Mouse (Mus musculus) midbrain, embryonic 13.5 days (tissue): ENCODE results near the gene Plin2. TPM values are rescaled to one million over a fixed set of nuclear protein-coding genes. Genes with fewer than 3 reads are reported as not detected.
"Not testable (repeated sequence)": the region's sequence is repeated elsewhere in the genome, so short reads cannot be mapped to it uniquely, and the experiment has no call there.

Experiments
- ATAC-seq: fragments of 200-750 bp; cut with Nextera tagmentation; 2 replicates; pipeline ENCODE4 v1.8.0; 2017; ENCODE audit warnings: mild to moderate bottlenecking, moderate TSS enrichment, moderate library complexity
- H3K27ac ChIP-seq: fragments of 300-500 bp; sonication (generic); 2 replicates; pipeline ENCODE4 v1.5.1; 2015; ENCODE audit warnings: inconsistent platforms, mild to moderate bottlenecking, moderate library complexity
- H3K27me3 ChIP-seq: fragments of 300-500 bp; sonication (generic); 2 replicates; pipeline ENCODE4 v1.6.1; 2015; ENCODE audit warnings: mild to moderate bottlenecking, inconsistent platforms
- H3K36me3 ChIP-seq: fragments of 300-500 bp; sonication (generic); 2 replicates; pipeline ENCODE4 v1.6.1; 2015; ENCODE audit warnings: mild to moderate bottlenecking, inconsistent platforms
- H3K4me1 ChIP-seq: fragments of 300-500 bp; sonication (generic); replicated peaks from 2 replicates; pipeline ENCODE4 v1.6.1; 2015; ENCODE audit warnings: inconsistent platforms
- H3K4me2 ChIP-seq: fragments of 300-500 bp; sonication (generic); replicated peaks from 2 replicates; pipeline ENCODE4 v1.6.1; 2015; ENCODE audit warnings: moderate library complexity, mild to moderate bottlenecking, inconsistent platforms
- H3K4me3 ChIP-seq: fragments of 300-500 bp; sonication (generic); replicated peaks from 2 replicates; pipeline ENCODE4 v1.5.1; 2015; ENCODE audit warnings: mild to moderate bottlenecking, inconsistent platforms
- H3K9ac ChIP-seq: fragments of 300-500 bp; sonication (generic); replicated peaks from 2 replicates; pipeline ENCODE4 v1.6.1; 2015; ENCODE audit warnings: mild to moderate bottlenecking, inconsistent platforms
- H3K9me3 ChIP-seq: fragments of 300-500 bp; sonication (generic); 2 replicates; pipeline ENCODE4 v1.6.1; 2016; ENCODE audit warnings: mild to moderate bottlenecking, inconsistent platforms
- WGBS: fragments of 180-500 bp; shearing (Covaris S2); methylation state at CpG from one replicate; pipeline ENCODE4 v1.1.7; 2015; 5-methylcytosine and 5-hydroxymethylcytosine counted together
- polyA plus RNA-seq: library from polyadenylated mRNA; unstranded; fragments of >200 nt; fragmentation: Nextera tagmentation; extraction: Ambion mirVana; gene quantifications from 2 replicates; pipeline ENCODE4 v1.2.1, GENCODE M21; 2015

The Plin2 gene
- polyA plus RNA-seq, 1 experiment from 2014 or later: 41.8 TPM

DNA sequence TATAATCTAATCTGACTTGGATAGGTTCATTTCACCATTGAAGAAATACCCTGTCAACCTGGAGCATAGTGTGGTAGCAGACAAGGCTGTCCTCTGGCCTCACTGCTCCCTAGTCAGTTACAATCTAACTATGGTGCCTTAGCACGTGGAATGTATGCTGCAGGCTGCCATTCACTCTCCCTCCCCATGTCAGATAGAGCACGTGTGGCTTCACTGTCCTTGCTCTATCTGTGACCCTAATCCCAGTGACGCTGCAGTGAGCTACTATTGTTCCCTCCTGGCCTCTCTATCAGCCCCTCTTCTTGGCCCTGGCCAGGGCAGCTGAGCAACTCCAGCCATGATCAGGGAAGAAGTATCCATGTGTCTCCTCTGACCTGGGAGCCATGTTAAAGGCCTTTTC is 11.6 kb upstream of the Plin2 start:
- no peaks in the 10 kb centered on the region for H3K9me3 ChIP-seq
- no peaks in the 10 kb centered on the region for H3K4me1 ChIP-seq
- H3K27me3 ChIP-seq: no peaks in the 10 kb centered on the region
- H3K4me2 ChIP-seq: no peak overlapping the region
- no peak overlapping the region for H3K4me3 ChIP-seq
- H3K27ac ChIP-seq: no peak overlapping the region
- no peak overlapping the region for H3K9ac ChIP-seq
- no peak for ATAC-seq
- WGBS: 29% methylated on average over 3 of the region's 3 CpGs
- no peaks in the 10 kb centered on the region for H3K36me3 ChIP-seq

- 87% methylated on average over 2 of the region's 2 CpGs for WGBS
- Histone ChIP-seq H3K4me3 (no peak overlapping the region), H3K27ac (no peak overlapping the region), H3K9ac (no peak overlapping the region), H3K9me3 (no peaks in the 10 kb centered on the region), H3K27me3 (no peaks in the 10 kb centered on the region), H3K4me2 (no peak overlapping the region), H3K36me3 (no peaks in the 10 kb centered on the region), H3K4me1 (no peaks in the 10 kb centered on the region)
- ATAC-seq: no peak
These were observed 9.8 kb upstream of the Plin2 start for GRCm38 (mm10) chr4:86679686-86680085.

GRCm38 (mm10) chr4:86676756-86677155 is 6.9 kb upstream of the Plin2 start:
- no peak overlapping the region for H3K4me2 ChIP-seq
- ATAC-seq: no peak
- H3K9me3 ChIP-seq: no peaks in the 10 kb centered on the region
- H3K9ac ChIP-seq: no peak overlapping the region
- H3K4me3 ChIP-seq: no peak overlapping the region
- no peaks in the 10 kb centered on the region for H3K4me1 ChIP-seq
- no peaks in the 10 kb centered on the region for H3K36me3 ChIP-seq
- H3K27ac ChIP-seq: no peak overlapping the region
- no peaks in the 10 kb centered on the region for H3K27me3 ChIP-seq

- not testable (repeated sequence) for H3K4me3 ChIP-seq, H3K27ac ChIP-seq, H3K4me1 ChIP-seq, H3K4me2 ChIP-seq, H3K9me3 ChIP-seq, H3K9ac ChIP-seq, ATAC-seq, H3K27me3 ChIP-seq, H3K36me3 ChIP-seq
These were observed 4.9 kb upstream of the Plin2 start for GRCm38 (mm10) chr4:86674739-86675138.

DNA sequence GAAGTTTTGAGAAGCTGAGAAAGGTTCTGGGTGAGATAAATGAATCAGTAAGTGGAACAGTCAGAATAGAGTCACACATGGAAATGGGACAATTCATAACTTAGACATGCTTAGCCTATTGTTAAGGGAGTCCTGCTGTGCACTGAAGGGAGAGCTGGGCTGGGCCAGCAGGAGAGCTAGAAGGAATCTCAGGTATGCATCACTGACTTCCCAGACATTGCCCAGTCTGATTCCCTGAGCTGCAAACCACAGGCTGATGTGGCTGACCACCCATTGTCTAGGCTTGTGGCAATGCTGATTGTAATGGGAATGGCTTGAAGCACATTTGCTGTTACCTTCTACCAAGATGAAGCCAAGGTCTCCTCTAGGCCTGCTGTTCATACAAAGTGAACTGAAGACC is 4.3 kb upstream of the Plin2 start:
- not testable (repeated sequence) for H3K4me3 ChIP-seq, H3K4me1 ChIP-seq, H3K4me2 ChIP-seq, H3K27ac ChIP-seq, H3K9ac ChIP-seq, H3K27me3 ChIP-seq, ATAC-seq, H3K36me3 ChIP-seq, H3K9me3 ChIP-seq

DNA sequence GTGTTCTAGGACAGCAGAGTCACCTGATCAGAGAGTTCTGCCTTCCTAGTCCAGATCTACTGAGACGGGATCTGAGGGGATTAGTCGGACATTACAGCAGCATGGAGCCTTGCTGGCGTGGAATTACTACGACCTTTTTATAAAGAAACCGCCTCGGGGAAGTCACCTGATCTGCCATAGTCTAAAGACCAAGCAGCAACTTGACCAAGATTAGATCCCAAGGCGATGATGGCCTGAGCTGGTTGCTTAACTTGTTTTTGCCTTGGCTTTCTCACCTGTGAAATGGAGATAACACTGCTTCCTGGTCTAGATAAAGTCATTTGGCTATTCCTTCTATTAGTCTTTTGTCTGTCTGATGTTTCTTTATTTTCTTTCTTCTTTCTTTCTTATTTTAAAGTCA is 2.6 kb upstream of the Plin2 start:
- no peaks in the 10 kb centered on the region for H3K36me3 ChIP-seq
- H3K4me2 ChIP-seq: no peak overlapping the region
- H3K9ac ChIP-seq: no peak overlapping the region
- no peak overlapping the region for H3K27ac ChIP-seq
- no peak for ATAC-seq
- no peak overlapping the region for H3K4me3 ChIP-seq
- peaks cover 17% of the 10 kb centered on the region; the same call in 1 of the 2 replicates for H3K4me1 ChIP-seq
- H3K9me3 ChIP-seq: no peaks in the 10 kb centered on the region
- WGBS: 66% methylated on average over 7 of the region's 7 CpGs
- H3K27me3 ChIP-seq: no peaks in the 10 kb centered on the region

GRCm38 (mm10) chr4:86671803-86672202 is 1.9 kb upstream of the Plin2 start:
- no peak for ATAC-seq
- Histone ChIP-seq H3K27me3 (no peaks in the 10 kb centered on the region), H3K4me2 (no peak overlapping the region), H3K27ac (no peak overlapping the region), H3K4me3 (no peak overlapping the region), H3K36me3 (no peaks in the 10 kb centered on the region), H3K9me3 (no peaks in the 10 kb centered on the region), H3K4me1 (peaks cover 17% of the 10 kb centered on the region; the same call in 1 of the 2 replicates), H3K9ac (no peak overlapping the region)
- WGBS: 65% methylated on average over 3 of the region's 3 CpGs

- Histone ChIP-seq H3K9me3 (no peaks in the 10 kb centered on the region), H3K36me3 (no peaks in the 10 kb centered on the region), H3K4me3 (no peak overlapping the region), H3K27me3 (no peaks in the 10 kb centered on the region), H3K4me2 (no peak overlapping the region), H3K9ac (no peak overlapping the region), H3K27ac (no peak overlapping the region), H3K4me1 (peaks cover 17% of the 10 kb centered on the region; the same call in 1 of the 2 replicates)
- 81% methylated on average over 8 of the region's 8 CpGs for WGBS
- no peak for ATAC-seq
These were observed 884 bp upstream of the Plin2 start for GRCm38 (mm10) chr4:86670582-86671306.

DNA sequence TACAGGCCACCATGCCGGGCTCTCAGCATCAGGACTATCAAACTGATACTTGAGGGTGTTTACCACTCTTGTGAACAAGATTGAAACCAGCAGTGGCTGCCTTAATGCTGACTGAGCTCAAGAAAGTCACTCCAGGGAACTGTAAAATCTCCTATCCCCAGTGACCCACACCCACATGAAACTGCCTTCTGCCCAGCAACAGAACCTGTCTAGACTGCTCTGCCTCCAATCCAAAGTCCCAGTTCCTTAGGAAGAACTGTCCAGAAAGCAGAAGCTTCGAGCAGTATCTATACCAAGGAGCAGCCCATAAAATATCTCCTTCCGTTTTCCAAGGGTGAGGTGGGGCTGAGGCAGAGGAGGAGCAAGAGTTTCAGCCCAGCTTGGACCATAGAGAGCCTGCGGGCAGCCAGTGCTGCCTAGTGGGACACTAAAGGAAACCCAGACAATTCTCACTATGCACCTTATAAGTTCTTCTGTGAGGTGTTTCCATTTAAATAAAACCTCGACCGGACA is 563 bp downstream of the Plin2 start:
- not testable (repeated sequence) for H3K27me3 ChIP-seq, H3K36me3 ChIP-seq, H3K27ac ChIP-seq, H3K9me3 ChIP-seq
- WGBS: 15% methylated on average over 6 of the region's 6 CpGs
- Histone ChIP-seq H3K9ac (peak overlapping the region; percentile 71; the same call in 1 of the 2 replicates), H3K4me3 (peak overlapping the region; percentile 61), H3K4me1 (peaks cover 17% of the 10 kb centered on the region; the same call in 1 of the 2 replicates), H3K4me2 (peak overlapping the region; percentile 71)
- ATAC-seq: peak; percentile 79

DNA sequence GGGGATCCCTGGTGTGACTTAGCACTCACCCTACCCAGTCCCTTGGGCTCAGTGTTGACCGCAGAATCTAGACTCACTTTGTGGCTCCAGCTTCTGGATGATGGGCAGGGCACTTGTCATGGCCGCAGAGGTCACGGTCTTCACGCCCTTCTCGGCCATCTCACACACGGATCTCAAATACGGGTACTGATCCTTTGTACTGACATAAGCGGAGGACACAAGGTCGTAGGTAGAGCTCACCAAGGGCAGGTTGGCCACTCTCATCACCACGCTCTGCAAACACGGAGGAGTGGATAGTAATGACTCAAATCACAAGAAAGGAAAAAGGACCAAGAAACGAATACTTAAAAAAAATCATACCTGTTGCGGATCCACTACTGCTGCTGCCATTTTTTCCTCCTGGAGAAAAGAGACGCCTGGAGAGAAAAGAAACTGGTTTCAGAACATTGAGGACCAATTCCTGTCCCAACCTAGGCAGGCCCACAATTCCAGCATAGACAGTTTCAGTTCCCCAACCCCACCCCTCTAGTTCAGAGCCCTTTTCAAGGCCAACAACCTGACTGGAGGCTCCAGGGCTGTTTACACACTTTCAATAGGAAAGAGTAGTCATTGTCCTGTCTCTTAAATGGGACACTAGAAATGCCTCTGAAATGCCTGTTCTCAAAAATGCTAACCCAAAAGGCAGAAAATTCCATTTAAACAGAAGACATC is 1.4 kb downstream of the Plin2 start:
- Histone ChIP-seq H3K4me1 (peaks cover 17% of the 10 kb centered on the region; the same call in 1 of the 2 replicates), H3K9me3 (no peaks in the 10 kb centered on the region), H3K27ac (no peak overlapping the region), H3K9ac (no peak overlapping the region), H3K36me3 (peaks cover 16% of the 10 kb centered on the region), H3K27me3 (no peaks in the 10 kb centered on the region), H3K4me3 (0 out of 2 replicates have a peak overlapping the region, but pooled peaks have one; percentile 61), H3K4me2 (peak overlapping the region; percentile 71)
- 96% methylated on average over 14 of the region's 14 CpGs for WGBS
- ATAC-seq: no peak

GRCm38 (mm10) chr4:86665596-86665995 is 4.3 kb downstream of the Plin2 start:
- no peak for ATAC-seq
- H3K27ac ChIP-seq: no peak overlapping the region
- H3K9me3 ChIP-seq: no peaks in the 10 kb centered on the region
- no peak overlapping the region for H3K4me2 ChIP-seq
- H3K4me3 ChIP-seq: no peak overlapping the region
- H3K36me3 ChIP-seq: peaks cover 26% of the 10 kb centered on the region
- peaks cover 17% of the 10 kb centered on the region; the same call in 1 of the 2 replicates for H3K4me1 ChIP-seq
- no peak overlapping the region for H3K9ac ChIP-seq
- 84% methylated on average over 3 of the region's 3 CpGs for WGBS
- H3K27me3 ChIP-seq: no peaks in the 10 kb centered on the region

- no peak overlapping the region for H3K9ac ChIP-seq
- peaks cover 42% of the 10 kb centered on the region for H3K36me3 ChIP-seq
- H3K4me3 ChIP-seq: no peak overlapping the region
- no peaks in the 10 kb centered on the region for H3K9me3 ChIP-seq
- 88% methylated on average over 4 of the region's 4 CpGs for WGBS
- no peaks in the 10 kb centered on the region for H3K27me3 ChIP-seq
- H3K4me1 ChIP-seq: peaks cover 5% of the 10 kb centered on the region; the same call in 1 of the 2 replicates
- no peak overlapping the region for H3K27ac ChIP-seq
- ATAC-seq: no peak
- no peak overlapping the region for H3K4me2 ChIP-seq
These were observed 5.9 kb downstream of the Plin2 start for GRCm38 (mm10) chr4:86663919-86664318.
